Mouse (Mus musculus) ES-Bruce4 (cell line): Measurements from ENCODE around the gene Tenm3. TPM values are rescaled to one million over a fixed set of nuclear protein-coding genes. Genes with fewer than 3 reads are reported as not detected.

ENCODE experiments used
- H3K27ac ChIP-seq: 2 replicates; pipeline ENCODE4 v1.5.1; 2012; ENCODE audit warnings: low read length, inconsistent platforms; ENCODE audit not compliant: insufficient read depth
- H3K27me3 ChIP-seq: 2 replicates; pipeline ENCODE4 v1.6.1; 2012; ENCODE audit warnings: mild to moderate bottlenecking, low read length, inconsistent platforms; ENCODE audit not compliant: control insufficient read depth, poor library complexity, insufficient read depth, severe bottlenecking
- H3K36me3 ChIP-seq: 2 replicates; pipeline ENCODE4 v1.6.1; 2012; ENCODE audit warnings: inconsistent platforms, mild to moderate bottlenecking, low read length, moderate library complexity; ENCODE audit not compliant: control insufficient read depth, poor library complexity, insufficient read depth, severe bottlenecking
- H3K4me1 ChIP-seq: one replicate; pipeline ENCODE4 v1.8.1; 2011; ENCODE audit warnings: low read length; ENCODE audit not compliant: control insufficient read depth, insufficient read depth
- H3K4me3 ChIP-seq: 2 replicates; pipeline ENCODE4 v1.5.1; 2011; ENCODE audit warnings: low read depth, mild to moderate bottlenecking, low read length
- H3K9ac ChIP-seq: 2 replicates; pipeline ENCODE4 v1.6.1; 2012; ENCODE audit warnings: low read depth, mild to moderate bottlenecking, inconsistent platforms; ENCODE audit not compliant: poor library complexity, severe bottlenecking
- H3K9me3 ChIP-seq: replicated peaks from 2 replicates; pipeline ENCODE4 v1.6.1; 2012; ENCODE audit warnings: mild to moderate bottlenecking, low read length, inconsistent platforms; ENCODE audit not compliant: control insufficient read depth, poor library complexity, insufficient read depth, severe bottlenecking
- CTCF ChIP-seq: IDR thresholded peaks from one replicate; pipeline ENCODE4 v1.8.1; 2011; ENCODE audit warnings: low read depth, low read length
- EP300 ChIP-seq: IDR thresholded peaks from 2 replicates; pipeline ENCODE4 v1.6.1; 2011; ENCODE audit warnings: low read depth, low read length; ENCODE audit not compliant: insufficient read depth
- POLR2A ChIP-seq: IDR thresholded peaks from one replicate; pipeline ENCODE4 v1.8.1; 2011; ENCODE audit warnings: low read length; ENCODE audit not compliant: insufficient read depth
- polyA plus RNA-seq: library from polyadenylated mRNA; stranded (reverse); fragments of >200 nt; gene quantifications from 2 replicates; pipeline ENCODE4 v1.2.4, GENCODE M21; 2011; ENCODE audit warnings: low read depth; ENCODE audit not compliant: missing spikeins, insufficient read depth, insufficient read length

Gene Tenm3
- polyA plus RNA-seq, 1 experiment, result 19.2 TPM

DNA sequence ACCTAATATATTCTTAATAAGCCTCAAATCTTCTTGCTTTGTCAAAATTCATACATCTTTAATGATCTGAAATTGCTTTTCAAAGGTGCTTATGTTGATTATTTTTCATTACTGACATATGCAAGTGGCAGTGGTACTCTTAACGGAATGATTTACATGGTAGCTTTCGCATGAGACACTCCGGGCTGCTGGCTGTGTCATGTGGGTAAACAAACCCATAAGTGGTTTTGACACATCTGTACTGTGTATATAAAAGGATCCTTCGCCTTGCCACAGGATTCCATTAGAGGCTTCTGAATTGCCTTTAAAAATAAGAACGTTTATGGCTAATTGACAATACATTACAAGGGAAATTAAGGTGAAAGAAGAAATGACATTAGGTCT, 529.8 kb downstream of the Tenm3 start:
- Histone ChIP-seq H3K9ac (no peak overlapping the region), H3K9me3 (no peaks in the 10 kb centered on the region), H3K4me3 (no peak overlapping the region), H3K27me3 (no peaks in the 10 kb centered on the region), H3K4me1 (no peaks in the 10 kb centered on the region), H3K27ac (no peak overlapping the region), H3K36me3 (no peaks in the 10 kb centered on the region)
- TF ChIP-seq POLR2A (no peak), EP300 (no peak), CTCF (no peak)

DNA sequence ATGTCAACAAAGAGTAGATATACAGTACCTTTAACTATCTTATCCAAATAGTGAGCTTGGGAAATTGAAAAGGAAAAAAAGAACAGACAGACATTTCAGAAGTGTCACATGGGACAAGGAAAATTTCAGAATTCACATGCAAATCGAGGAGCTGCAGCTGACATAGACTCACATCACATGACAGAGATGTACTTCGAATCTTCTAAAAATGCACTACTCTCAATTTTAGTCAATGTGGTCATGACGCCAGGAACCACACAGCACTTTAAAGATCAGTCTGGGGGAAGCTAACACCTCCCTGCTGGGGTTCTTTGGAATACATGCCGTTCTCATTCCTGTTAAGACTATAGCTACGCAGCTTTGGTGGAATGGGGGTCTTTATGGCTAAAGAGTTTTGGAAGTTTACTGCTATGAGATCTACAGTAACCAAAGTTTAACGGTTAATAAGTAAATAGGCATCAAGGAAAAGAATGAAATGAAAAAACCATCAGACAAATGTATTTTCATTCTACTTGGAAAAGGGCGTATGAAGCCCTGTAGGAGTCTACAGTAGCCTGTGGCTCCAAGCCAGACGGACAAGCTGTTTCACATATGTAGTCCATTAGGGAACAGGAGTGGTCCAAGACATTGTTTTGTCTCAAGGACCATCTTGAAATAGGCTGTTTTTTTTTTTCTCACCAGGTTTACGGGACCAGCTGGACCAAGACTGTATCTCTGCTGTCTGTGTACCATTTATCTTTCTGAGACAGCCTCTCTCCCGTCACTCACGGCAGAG, 530.4 kb downstream of the Tenm3 start:
- no peak overlapping the region for H3K4me3 ChIP-seq
- H3K27me3 ChIP-seq, result no peaks in the 10 kb centered on the region
- TF ChIP-seq CTCF, result no peak
- TF ChIP-seq POLR2A, result no peak
- no peak for TF ChIP-seq EP300
- H3K9me3 ChIP-seq, result no peaks in the 10 kb centered on the region
- no peaks in the 10 kb centered on the region for H3K4me1 ChIP-seq
- no peak overlapping the region for H3K9ac ChIP-seq
- H3K27ac ChIP-seq, result no peak overlapping the region
- H3K36me3 ChIP-seq, result no peaks in the 10 kb centered on the region

DNA sequence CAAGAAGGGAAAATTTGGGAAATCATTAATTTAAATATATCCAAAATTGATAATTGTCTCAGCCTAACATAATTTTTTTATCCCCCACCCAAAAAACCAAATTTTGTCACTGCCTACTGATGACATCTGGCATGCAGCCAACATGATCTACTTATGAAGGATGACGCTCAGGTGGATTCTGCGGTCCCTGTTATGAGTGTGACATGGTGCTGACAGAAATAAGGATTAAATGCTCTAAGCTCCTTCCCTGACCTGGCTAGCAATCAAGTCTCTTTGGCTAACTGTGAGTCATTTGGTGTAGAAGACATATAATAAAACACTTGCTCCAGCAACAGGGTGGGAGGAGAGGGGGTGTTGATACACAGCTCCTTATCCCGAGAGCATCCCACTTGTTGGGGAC, 532.0 kb downstream of the Tenm3 start:
- TF ChIP-seq EP300 (no peak), CTCF (no peak), POLR2A (no peak)
- Histone ChIP-seq H3K9me3 (no peaks in the 10 kb centered on the region), H3K9ac (no peak overlapping the region), H3K4me3 (no peak overlapping the region), H3K36me3 (no peaks in the 10 kb centered on the region), H3K27me3 (no peaks in the 10 kb centered on the region), H3K27ac (no peak overlapping the region), H3K4me1 (no peaks in the 10 kb centered on the region)

DNA sequence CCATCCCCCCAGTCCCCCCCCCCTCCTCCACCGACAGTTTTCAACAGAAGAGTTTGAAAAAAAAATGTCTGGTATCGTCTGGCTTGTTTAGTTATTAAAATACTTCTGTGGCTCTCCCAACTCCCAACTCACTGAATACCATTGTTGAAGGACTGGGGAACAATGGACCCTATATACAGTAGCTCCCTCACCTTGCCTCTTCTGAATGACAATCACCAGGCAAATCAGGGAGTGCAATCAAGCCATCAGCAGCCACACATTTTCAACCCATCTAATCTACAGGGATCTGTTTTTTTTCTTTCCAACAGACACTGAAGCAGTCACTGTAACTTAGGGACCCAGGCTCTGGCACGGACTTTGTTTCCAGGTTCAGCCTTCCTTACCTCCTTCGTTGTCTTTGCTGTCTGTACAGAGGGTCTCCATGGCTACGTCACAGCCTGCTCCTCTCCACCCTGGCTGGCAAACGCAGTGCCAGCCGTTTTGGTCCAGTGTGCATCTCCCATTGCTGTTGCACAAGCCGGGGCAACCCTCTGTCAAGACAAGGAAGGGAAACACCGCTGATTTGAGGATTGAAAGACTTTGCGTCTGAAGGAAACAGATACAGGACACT, 533.4 kb downstream of the Tenm3 start:
- Histone ChIP-seq H3K36me3 (no peaks in the 10 kb centered on the region), H3K9me3 (no peaks in the 10 kb centered on the region), H3K27ac (no peak overlapping the region), H3K9ac (no peak overlapping the region), H3K27me3 (no peaks in the 10 kb centered on the region), H3K4me3 (no peak overlapping the region), H3K4me1 (no peaks in the 10 kb centered on the region)
- TF ChIP-seq EP300, result no peak
- no peak for TF ChIP-seq POLR2A
- no peak for TF ChIP-seq CTCF

DNA sequence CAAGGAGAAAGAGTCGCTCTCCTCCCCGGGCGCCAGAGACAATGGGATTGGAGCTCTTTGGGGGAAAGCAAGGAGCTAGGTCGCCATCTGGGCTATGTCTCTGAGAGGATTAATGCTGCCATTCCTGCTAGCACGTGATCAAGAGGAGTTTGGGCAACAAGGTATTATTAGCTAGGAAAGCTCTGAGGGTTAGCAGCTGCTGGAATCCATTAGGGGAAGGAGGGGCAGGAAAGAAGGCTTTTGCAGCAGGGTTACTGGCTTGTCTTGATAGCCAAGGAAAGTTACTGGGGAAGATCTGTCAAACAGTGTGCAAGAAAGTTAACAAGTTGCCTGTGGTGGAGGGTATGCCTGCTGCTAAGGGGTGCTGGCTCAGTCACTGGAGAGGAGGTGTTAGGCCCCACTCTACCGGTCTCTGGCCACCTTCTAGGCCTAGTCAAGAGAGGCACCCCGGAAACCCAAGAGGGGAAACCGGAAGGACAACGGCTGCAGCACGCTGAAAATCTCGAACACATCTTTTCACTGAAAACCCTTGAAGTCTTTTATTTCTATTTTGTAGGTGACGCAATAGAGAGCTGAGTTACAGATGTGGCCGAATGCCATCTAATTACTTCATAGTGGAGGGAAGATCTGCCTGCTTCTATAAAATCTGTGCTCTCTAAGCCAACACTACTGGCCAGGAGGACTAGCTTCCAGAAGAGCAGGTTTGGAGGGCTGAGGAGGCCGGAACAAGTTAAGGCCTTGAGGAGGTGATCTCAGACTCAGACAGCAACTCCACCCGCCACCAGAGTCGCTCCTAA, 534.4 kb downstream of the Tenm3 start:
- Histone ChIP-seq H3K9ac (no peak overlapping the region), H3K27ac (no peak overlapping the region)

More for the DNA sequence above, 534.4 kb downstream of the Tenm3 start:
- TF ChIP-seq CTCF (no peak), EP300 (no peak), POLR2A (no peak)
- Histone ChIP-seq H3K4me1 (no peaks in the 10 kb centered on the region), H3K4me3 (no peak overlapping the region), H3K9me3 (no peaks in the 10 kb centered on the region), H3K27me3 (no peaks in the 10 kb centered on the region), H3K36me3 (no peaks in the 10 kb centered on the region)
